Mouse (Mus musculus): ENCODE data around the gene Fgf9. TPM values are rescaled to one million over a fixed set of nuclear protein-coding genes. Genes with fewer than 3 reads are reported as not detected.

The Fgf9 gene
- not detected in 2 replicates for total RNA-seq (2012; rRNA removed)
- under 1 TPM in 1 of 2 experiments, not detected in 1; 0.01 TPM for polyA plus RNA-seq (2012; ENCODE audit: insufficient read depth in 1 of 2, insufficient read length in 2 of 2, low read depth in 1 of 2, low replicate concordance in 2 of 2, missing spikeins in 1 of 2)

DNA sequence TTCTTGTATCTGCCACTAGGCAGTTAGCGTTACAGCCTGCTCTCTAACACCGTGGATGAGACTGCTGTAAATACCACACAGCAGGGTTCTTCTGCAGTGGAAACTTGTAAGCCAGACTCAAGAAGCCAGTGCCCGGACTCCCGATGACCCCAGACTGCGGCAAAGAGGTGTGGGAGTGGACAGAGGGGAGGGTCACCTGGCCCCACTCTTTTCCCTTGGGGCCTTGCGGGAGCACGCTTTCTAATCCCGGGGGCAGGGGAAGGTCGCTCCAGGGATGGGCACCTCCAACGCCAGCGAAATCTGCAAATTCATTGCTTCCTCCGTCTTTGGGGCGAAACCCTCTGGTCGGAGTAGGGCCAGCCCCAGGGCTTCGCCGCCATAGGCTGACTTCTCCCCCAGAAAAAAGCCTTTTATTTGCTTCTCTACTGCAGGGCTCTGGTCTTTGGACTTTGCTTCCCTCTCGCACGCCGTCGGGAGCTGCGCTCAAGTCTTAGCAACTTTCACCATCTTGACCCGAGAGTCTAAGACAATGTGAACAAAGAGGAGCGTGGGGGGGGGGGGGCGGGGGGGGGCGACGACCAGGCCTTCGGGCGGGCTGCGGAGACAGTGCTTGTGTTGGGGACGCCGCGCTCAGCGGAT lies at the start of gene Fgf9:
Gene Fgf9, plus strand, starts transcription at position 67 of the 639 bp plus-strand sequence.
- Histone ChIP-seq H3K4me3 (ENCODE audit: control insufficient read depth in 1 of 2, insufficient read depth in 1 of 2, low read depth in 2 of 2, low read length in 2 of 2) (no peak within 1 kb of the TSS), H3K36me3 (ENCODE audit: control insufficient read depth in 1 of 2, insufficient read depth in 2 of 2, low read length in 2 of 2) (no peaks in the 10 kb centered on the region), H3K79me2 (ENCODE audit: control insufficient read depth, insufficient read depth, low read length, poor library complexity) (no peaks in the 10 kb centered on the region), H3K9ac (ENCODE audit: control insufficient read depth, low read depth, low read length, poor library complexity, severe bottlenecking) (no peak within 1 kb of the TSS), H3K27me3 (ENCODE audit: control insufficient read depth in 1 of 2, insufficient read depth in 2 of 2, low read length in 2 of 2) (no peaks in the 10 kb centered on the region), H3K9me3 (replicated peaks; ENCODE audit: insufficient read depth, low read length) (no peaks in the 10 kb centered on the region), H3K4me1 (ENCODE audit: control insufficient read depth in 1 of 2, insufficient read depth in 2 of 2, low read length in 2 of 2) (no peaks in the 10 kb centered on the region), H3K27ac (ENCODE audit: control insufficient read depth, low read depth, low read length) (no peak within 1 kb of the TSS)
- no peak for DNase-seq (ENCODE audit: low read depth, low spot score)
- TF ChIP-seq USF1 (IDR thresholded peaks at IDR 0.05; ENCODE audit: low read depth, low read length) (no peak), RCOR1 (IDR thresholded peaks at IDR 0.05; ENCODE audit: low read depth, low read length) (no peak), KAT2A (conservative IDR thresholded peaks at IDR 0.05; ENCODE audit: low read depth, low read length) (no peak), ZNF384 (IDR thresholded peaks at IDR 0.05; ENCODE audit: low read depth, low read length) (no peak), BHLHE40 (IDR thresholded peaks at IDR 0.05; ENCODE audit: borderline replicate concordance, low read depth, low read length) (no peak), E2F4 (IDR thresholded peaks at IDR 0.05; ENCODE audit: borderline replicate concordance, low read depth, low read length) (no peak), GABPA (IDR thresholded peaks at IDR 0.05; ENCODE audit: low read depth, low read length) (no peak), ZC3H11A (IDR thresholded peaks at IDR 0.05; ENCODE audit: low read depth, low read length) (no peak), POLR2A (IDR thresholded peaks at IDR 0.05; ENCODE audit: control insufficient read depth in 1 of 2, insufficient read depth in 1 of 2, low read depth in 1 of 2, low read length in 2 of 2, poor library complexity in 1 of 2) (no peak)

DNA sequence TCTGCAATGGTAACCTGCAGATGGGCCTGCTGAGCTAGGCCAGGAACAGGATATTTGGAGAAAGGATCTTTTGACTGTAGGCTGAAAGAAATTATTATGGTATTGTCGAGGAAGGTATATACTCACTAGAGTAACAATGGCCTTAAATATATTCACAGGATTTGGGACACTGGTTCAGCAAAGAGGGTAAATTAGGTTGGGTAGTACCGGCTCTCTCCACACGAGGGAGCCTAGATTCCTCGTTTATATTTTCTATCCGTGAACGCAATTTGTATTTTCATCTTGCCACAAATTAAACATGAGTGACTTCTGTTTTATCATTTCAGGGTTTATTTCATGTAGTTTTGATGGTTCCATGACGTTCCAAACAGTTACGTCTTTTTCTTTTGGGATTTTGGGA lies 35.8 kb upstream of the Fgf9 start:
- DNase-seq (ENCODE audit: low read depth, low spot score), result peak; percentile 39
- H3K4me1 ChIP-seq (ENCODE audit: control insufficient read depth in 1 of 2, insufficient read depth in 2 of 2, low read length in 2 of 2), result no peaks in the 10 kb centered on the region

More for the DNA sequence above, 35.8 kb upstream of the Fgf9 start:
- Histone ChIP-seq H3K4me3 (ENCODE audit: control insufficient read depth in 1 of 2, insufficient read depth in 1 of 2, low read depth in 2 of 2, low read length in 2 of 2) (no peak overlapping the region), H3K9ac (ENCODE audit: control insufficient read depth, low read depth, low read length, poor library complexity, severe bottlenecking) (no peak overlapping the region), H3K9me3 (replicated peaks; ENCODE audit: insufficient read depth, low read length) (no peaks in the 10 kb centered on the region), H3K79me2 (ENCODE audit: control insufficient read depth, insufficient read depth, low read length, poor library complexity) (no peaks in the 10 kb centered on the region), H3K36me3 (ENCODE audit: control insufficient read depth in 1 of 2, insufficient read depth in 2 of 2, low read length in 2 of 2) (no peaks in the 10 kb centered on the region), H3K27me3 (ENCODE audit: control insufficient read depth in 1 of 2, insufficient read depth in 2 of 2, low read length in 2 of 2) (no peaks in the 10 kb centered on the region), H3K27ac (ENCODE audit: control insufficient read depth, low read depth, low read length) (no peak overlapping the region)
- TF ChIP-seq RAD21 (IDR thresholded peaks at IDR 0.05; ENCODE audit: low read depth, low read length), result peak; percentile 76
- TF ChIP-seq CTCF (IDR thresholded peaks at IDR 0.05 in 2 of 3, conservative IDR thresholded peaks at IDR 0.05 in 1 of 3; ENCODE audit: control insufficient read depth in 1 of 3, insufficient read depth in 1 of 3, low read depth in 2 of 3, low read length in 3 of 3, poor library complexity in 1 of 3, severe bottlenecking in 1 of 3), result peak; percentile 27 to 79 (median 74); a peak in 5 of 6 replicates
- no peak for TF ChIP-seq MAZ (IDR thresholded peaks at IDR 0.05; ENCODE audit: low read depth, low read length)
- TF ChIP-seq MEF2A (IDR thresholded peaks at IDR 0.05; ENCODE audit: extremely low read depth, insufficient replicate concordance, low read depth, low read length, poor library complexity, severe bottlenecking), result no peak
- TF ChIP-seq TCF12 (IDR thresholded peaks at IDR 0.05; ENCODE audit: low read depth, low read length), result no peak
- no peak for TF ChIP-seq TBP (IDR thresholded peaks at IDR 0.05; ENCODE audit: low read depth, low read length)
- peak; percentile 78 for TF ChIP-seq SMC3 (IDR thresholded peaks at IDR 0.05; ENCODE audit: low read depth, low read length)
- TF ChIP-seq EP300 (IDR thresholded peaks at IDR 0.05; ENCODE audit: low read depth in 1 of 2, low read length in 2 of 2), result no peak
- no peak for TF ChIP-seq ZKSCAN1 (IDR thresholded peaks at IDR 0.05; ENCODE audit: low read depth, low read length)
- peak; percentile 56 for TF ChIP-seq ZC3H11A (IDR thresholded peaks at IDR 0.05; ENCODE audit: low read depth, low read length)
- TF ChIP-seq ZNF384 (IDR thresholded peaks at IDR 0.05; ENCODE audit: low read depth, low read length), result no peak
- no peak for TF ChIP-seq TAL1 (IDR thresholded peaks at IDR 0.05; ENCODE audit: low read length)
- no peak for TF ChIP-seq E2F4 (IDR thresholded peaks at IDR 0.05; ENCODE audit: borderline replicate concordance, low read depth, low read length)

Data from MEL (cell line).